Mouse (Mus musculus): ENCODE measurements around the gene Abhd11.
"Not testable (repeated sequence)": the region's sequence is repeated elsewhere in the genome, so short reads cannot be mapped to it uniquely, and the experiment has no call there.

Gene Abhd11

GRCm38 (mm10) chr5:135023344-135024173 lies 14.6 kb downstream of the Abhd11 start, which contains the start of gene Stx1a:
Gene Stx1a, plus strand, starts transcription at chr5:135023482.
- in situ Hi-C loops (cut with MboI, MseI), result loop anchor here (10.0 kb wide), 1 partner anchor 971 kb away; the partner anchor contains the start of gene Dtx2

GRCm38 (mm10) chr5:135024665-135025224 lies 15.8 kb downstream of the Abhd11 start:
- in situ Hi-C loops (cut with MboI, MseI), result loop anchor here (10.0 kb wide), 1 partner anchor 970 kb away; the partner anchor contains the start of gene Dtx2

- in situ Hi-C loops (cut with MboI, MseI), result loop anchor here (10.0 kb wide), 1 partner anchor 969 kb away; the partner anchor contains the start of gene Dtx2
Measured at GRCm38 (mm10) chr5:135025899-135026298, 16.9 kb downstream of the Abhd11 start.

GRCm38 (mm10) chr5:135029007-135029854 lies 20.3 kb downstream of the Abhd11 start:
- in situ Hi-C loops (cut with MboI, MseI), result loop anchor here (10.0 kb wide), 1 partner anchor 966 kb away; the partner anchor contains the start of gene Dtx2

GRCm38 (mm10) chr5:135032581-135032980 lies 23.6 kb downstream of the Abhd11 start:
- in situ Hi-C loops (cut with MboI, MseI), result no loop called here

GRCm38 (mm10) chr5:135034593-135034992 lies 25.6 kb downstream of the Abhd11 start:
- in situ Hi-C loops (cut with MboI, MseI), result no loop called here

GRCm38 (mm10) chr5:135035608-135036359 lies 26.8 kb downstream of the Abhd11 start:
- in situ Hi-C loops (cut with MboI, MseI), result no loop called here

- in situ Hi-C loops (cut with MboI, MseI), result no loop called here
Measured at GRCm38 (mm10) chr5:135037946-135038345, 29.0 kb downstream of the Abhd11 start.

GRCm38 (mm10) chr5:135039541-135039940 lies 30.6 kb downstream of the Abhd11 start:
- in situ Hi-C loops (cut with MboI, MseI), result no loop called here

GRCm38 (mm10) chr5:135040059-135040458 lies 31.1 kb downstream of the Abhd11 start:
- in situ Hi-C loops (cut with MboI, MseI), result no loop called here

GRCm38 (mm10) chr5:135040777-135041176 lies 31.8 kb downstream of the Abhd11 start:
- in situ Hi-C loops (cut with MboI, MseI), result no loop called here

GRCm38 (mm10) chr5:135042105-135042788 lies 33.3 kb downstream of the Abhd11 start:
- in situ Hi-C loops (cut with MboI, MseI), result no loop called here

GRCm38 (mm10) chr5:135044575-135044974 lies 35.6 kb downstream of the Abhd11 start:
- in situ Hi-C loops (cut with MboI, MseI), result no loop called here

- in situ Hi-C loops (cut with MboI, MseI), result no loop called here
Measured at GRCm38 (mm10) chr5:135048539-135048938, 39.6 kb downstream of the Abhd11 start.

GRCm38 (mm10) chr5:135049268-135049667 lies 40.3 kb downstream of the Abhd11 start:
- in situ Hi-C loops (cut with MboI, MseI), result not testable (repeated sequence)

GRCm38 (mm10) chr5:135053356-135053755 lies 44.4 kb downstream of the Abhd11 start:
- in situ Hi-C loops (cut with MboI, MseI), result no loop called here

Measured in regulatory T cell (primary cell).